9 mouse cellular contexts compared by ENCODE assay signal in the genomic region with DNA sequence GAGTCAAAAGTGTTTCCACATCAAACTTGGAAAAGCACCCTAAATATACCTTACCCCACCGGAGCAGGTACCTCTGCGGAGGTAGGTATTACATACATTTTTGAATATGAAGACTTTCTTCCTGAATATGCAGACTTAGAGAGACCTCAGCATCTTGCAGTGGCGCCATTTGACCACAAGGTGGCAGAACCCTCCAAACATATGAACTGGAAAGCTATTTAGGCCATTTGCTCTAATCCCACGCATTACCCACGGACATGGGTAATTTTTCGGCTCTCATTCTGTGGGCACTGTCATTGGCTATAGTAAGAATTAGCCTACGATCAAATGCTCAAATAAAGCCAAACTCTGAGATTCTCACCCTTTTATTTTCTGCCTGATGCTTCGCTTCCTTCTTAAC.
A peak's percentile ranks its signal among the peaks of the same experiment; 100 is the strongest.
DNase-seq lines count a peak whose midpoint lies in the region; ATAC-seq and TF ChIP-seq lines count a peak whose summit lies in the region.
"Had no signal": no experiment of that assay in that cellular context is flagged by ENCODE, and none has a peak within 500 bp of the region (broad histone marks: within the 10 kb centered on the region; RNA-seq: fewer than 3 reads in every experiment).

No protein-coding gene starts in this region.

- no peaks in the 10 kb centered on the region for H3K27me3 ChIP-seq in E14TG2a.4 (ENCODE audit: insufficient read depth, low read length)
- H3K27me3 ChIP-seq in embryonic facial prominence, embryonic 14.5 days (replicated peaks; ENCODE audit: control insufficient read depth, insufficient read depth, low read length): peaks cover 3% of the 10 kb centered on the region; the same call in 1 of the 2 replicates
- peaks cover 11% of the 10 kb centered on the region for H3K27me3 ChIP-seq in heart, embryonic 12.5 days (replicated peaks)
- H3K27me3 ChIP-seq: liver, embryonic 15.5 days had no signal

- no peak overlapping the region for H3K4me3 ChIP-seq in E14TG2a.4 (replicated peaks; ENCODE audit: low read length)
- H3K4me3 ChIP-seq in embryonic facial prominence, embryonic 14.5 days (ENCODE audit: low read depth, low read length): no peak overlapping the region
- no peak overlapping the region for H3K4me3 ChIP-seq in heart, embryonic 12.5 days
- H3K4me3 ChIP-seq: liver, embryonic 15.5 days had no signal

- H3K4me1 ChIP-seq in E14TG2a.4 (replicated peaks; ENCODE audit: low read depth, low read length): peaks cover 50% of the 10 kb centered on the region
- 0 out of 2 replicates have a peak, but pooled peaks cover 6% of the 10 kb centered on the region for H3K4me1 ChIP-seq in embryonic facial prominence, embryonic 14.5 days (ENCODE audit: control insufficient read depth, insufficient read depth, low read length)
- no peaks in the 10 kb centered on the region for H3K4me1 ChIP-seq in heart, embryonic 12.5 days (replicated peaks)
- H3K4me1 ChIP-seq: liver, embryonic 15.5 days had no signal

- TF ChIP-seq CTCF in E14TG2a.4 (conservative IDR thresholded peaks at IDR 0.05; ENCODE audit: low read length): peak; percentile 96

- H3K9ac ChIP-seq in embryonic facial prominence, embryonic 14.5 days (ENCODE audit: low read depth, low read length): 0 out of 2 replicates have a peak overlapping the region, but pooled peaks have one; percentile 19
- no peak overlapping the region for H3K9ac ChIP-seq in heart, embryonic 12.5 days
- H3K9ac ChIP-seq: liver, embryonic 15.5 days had no signal

- 16% methylated on average over 8 of the region's 8 CpGs for WGBS in embryonic facial prominence, embryonic 14.5 days
- WGBS in heart, embryonic 12.5 days: 14% methylated on average over 8 of the region's 8 CpGs

- no peak overlapping the region for H3K27ac ChIP-seq in embryonic facial prominence, embryonic 14.5 days (replicated peaks; ENCODE audit: low read depth, low read length)
- no peak overlapping the region for H3K27ac ChIP-seq in heart, embryonic 12.5 days (ENCODE audit: poor library complexity, severe bottlenecking)
- H3K27ac ChIP-seq: liver, embryonic 15.5 days had no signal

- peak; percentile 92 for DNase-seq in brain, adult 2 months (ENCODE audit: low read depth, low spot score)
- DNase-seq in embryonic facial prominence, embryonic 14.5 days (ENCODE audit: low spot score): peak; percentile 64
- DNase-seq in kidney, postnatal 4 days: peak; percentile 78 to 79
- DNase-seq in lung, adult 18-20 months: peak; percentile 5 to 18
- peak; percentile 22 for DNase-seq in ovary, postnatal 36 days (ENCODE audit: low spot score)
- peak; percentile 29 for DNase-seq in urinary bladder, adult 2 months (ENCODE audit: low spot score)

- H3K4me2 ChIP-seq in embryonic facial prominence, embryonic 14.5 days (ENCODE audit: low read depth, low read length): peak overlapping the region; percentile 36
- peak overlapping the region; percentile 13; the same call in 1 of the 2 replicates for H3K4me2 ChIP-seq in heart, embryonic 12.5 days
- H3K4me2 ChIP-seq: liver, embryonic 15.5 days had no signal

- peaks cover 12% of the 10 kb centered on the region for H3K9me3 ChIP-seq in E14TG2a.4 (ENCODE audit: low read length)
- H3K9me3 ChIP-seq in embryonic facial prominence, embryonic 14.5 days (ENCODE audit: control insufficient read depth, low read length): no peaks in the 10 kb centered on the region
- no peaks in the 10 kb centered on the region for H3K9me3 ChIP-seq in heart, embryonic 12.5 days (replicated peaks)
- H3K9me3 ChIP-seq: liver, embryonic 15.5 days had no signal

- no peaks in the 10 kb centered on the region for H3K36me3 ChIP-seq in E14TG2a.4 (ENCODE audit: insufficient read depth, low read length)
- H3K36me3 ChIP-seq in embryonic facial prominence, embryonic 14.5 days (ENCODE audit: control insufficient read depth, insufficient read depth, low read length): no peaks in the 10 kb centered on the region
- no peaks in the 10 kb centered on the region for H3K36me3 ChIP-seq in heart, embryonic 12.5 days
- H3K36me3 ChIP-seq: liver, embryonic 15.5 days had no signal

- no peak for ATAC-seq in embryonic facial prominence, embryonic 14.5 days (ENCODE audit: low read depth)
- ATAC-seq in heart, embryonic 12.5 days (ENCODE audit: insufficient number of reproducible peaks, low FRiP score): no peak

Comparison
In these comparisons a context has a peak if more than half of its experiments do, and no peak if none do; other contexts are left out.
1. DNase-seq: peak in every context shown above with its lines; median percentile 92 in brain, adult 2 months; 78 in kidney, postnatal 4 days; 64 in embryonic facial prominence, embryonic 14.5 days; 29 in urinary bladder, adult 2 months; 22 in ovary, postnatal 36 days; 12 in lung, adult 18-20 months.